Mouse (Mus musculus): ENCODE measurements at regions not wholly inside any gene's neighbourhood (a gene's known extent, or its start where the extent isn't known, plus 50 kb on each side); places are given as distances from the start of the nearest gene placed in this dataset.
A peak's percentile ranks its signal among the peaks of the same experiment; 100 is the strongest.

DNA sequence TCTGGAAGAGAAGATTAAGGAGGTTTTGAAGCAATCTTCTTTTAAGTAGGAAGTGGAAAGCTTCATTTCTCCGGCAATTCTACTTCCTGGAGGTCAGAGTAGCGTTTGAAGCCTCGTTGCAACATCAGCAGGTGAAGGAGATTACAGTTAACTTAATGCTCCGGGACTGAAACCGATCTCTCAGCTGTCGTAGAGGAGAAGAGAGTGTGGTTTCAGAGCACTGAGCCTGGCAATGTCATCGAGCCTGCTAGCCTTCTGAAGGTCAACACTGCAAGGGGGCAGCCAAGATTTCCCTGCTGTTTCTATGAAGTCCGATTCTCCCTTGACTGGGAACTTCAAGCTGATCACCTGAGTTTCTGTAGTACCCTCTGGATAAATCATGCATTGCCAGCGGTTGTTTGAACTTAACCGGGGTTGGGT, 299.1 kb downstream of the Pten start:
- DNase-seq: no peak

DNA sequence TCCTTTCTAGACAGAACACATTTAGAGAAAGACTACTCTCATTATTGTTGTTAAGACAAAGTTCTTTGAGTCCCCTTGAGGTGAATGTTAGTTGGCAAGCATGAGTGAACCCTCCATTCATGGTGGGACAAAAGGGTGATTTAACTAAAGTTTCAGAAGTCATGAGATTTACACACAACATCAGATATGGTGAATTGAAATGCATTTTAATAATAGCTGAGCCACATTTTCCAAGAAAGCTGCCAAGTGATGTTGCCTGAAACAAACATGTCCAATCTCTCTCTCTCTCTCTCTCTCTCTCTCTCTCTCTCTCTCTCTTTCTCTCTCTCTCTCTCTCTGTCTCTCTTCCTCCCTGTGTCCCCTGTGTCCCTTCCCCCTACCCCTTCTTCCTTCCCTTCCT, 303.7 kb downstream of the Pten start:
- DNase-seq: no peak

- no peak for DNase-seq
Measured at GRCm38 (mm10) chr19:33062165-33063058, 305.1 kb downstream of the Pten start.

- peak; percentile 6 for DNase-seq
Measured at GRCm38 (mm10) chr19:33065274-33066200, 308.2 kb downstream of the Pten start.

DNA sequence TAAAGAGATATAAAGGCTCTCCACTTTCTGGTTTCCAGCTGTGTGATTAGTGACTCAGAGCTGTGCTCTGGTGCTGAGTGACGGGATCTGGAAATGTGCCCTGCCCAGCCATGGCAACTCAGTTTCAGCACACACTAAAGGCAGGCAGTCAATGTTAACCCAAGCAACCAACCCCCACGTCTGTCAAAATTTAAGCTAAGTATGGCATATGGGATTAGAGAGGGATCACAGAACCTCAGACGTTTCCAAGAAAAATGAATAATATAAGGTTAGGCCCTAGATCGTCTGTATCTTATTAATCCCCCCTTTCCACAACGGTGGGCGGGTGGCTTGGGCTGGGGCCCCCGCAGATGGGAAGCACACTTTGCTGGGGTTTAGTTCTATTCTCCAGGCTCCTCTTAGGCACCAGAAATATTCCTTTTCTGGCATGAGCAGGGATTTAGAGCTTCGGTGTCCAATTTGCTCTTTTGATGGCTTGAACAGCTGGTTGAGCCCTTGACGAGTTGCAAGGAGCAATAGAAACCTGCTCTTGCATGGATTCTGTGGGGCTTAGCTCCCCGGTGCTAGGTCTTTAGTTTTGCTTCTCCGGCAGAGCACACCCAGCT, 311.2 kb downstream of the Pten start:
- no peak for DNase-seq

DNA sequence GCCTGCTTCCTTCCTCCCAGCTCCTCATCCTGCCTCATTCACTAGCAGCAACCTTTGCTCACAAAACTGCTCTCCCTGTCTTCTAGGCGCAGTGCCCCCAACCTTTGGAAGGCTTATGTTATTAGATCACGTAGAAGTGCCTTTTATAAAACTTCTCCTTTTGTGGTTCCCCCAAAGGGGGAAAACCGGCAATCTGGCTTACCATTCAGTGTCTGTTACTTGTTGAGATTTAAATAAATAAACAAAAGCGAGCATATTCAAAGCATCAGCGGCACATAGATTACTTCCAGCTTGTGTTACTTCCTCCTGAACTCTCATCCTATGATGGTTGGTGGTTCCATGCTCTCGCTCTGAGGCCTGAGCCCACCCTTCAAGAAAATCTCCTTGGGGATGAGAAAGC, 312.5 kb downstream of the Pten start:
- DNase-seq: no peak

- DNase-seq: no peak
Measured at GRCm38 (mm10) chr19:33072299-33072698, 315.0 kb downstream of the Pten start.

GRCm38 (mm10) chr19:33074907-33075306, 317.2 kb downstream of the Rnls start:
- DNase-seq: no peak

DNA sequence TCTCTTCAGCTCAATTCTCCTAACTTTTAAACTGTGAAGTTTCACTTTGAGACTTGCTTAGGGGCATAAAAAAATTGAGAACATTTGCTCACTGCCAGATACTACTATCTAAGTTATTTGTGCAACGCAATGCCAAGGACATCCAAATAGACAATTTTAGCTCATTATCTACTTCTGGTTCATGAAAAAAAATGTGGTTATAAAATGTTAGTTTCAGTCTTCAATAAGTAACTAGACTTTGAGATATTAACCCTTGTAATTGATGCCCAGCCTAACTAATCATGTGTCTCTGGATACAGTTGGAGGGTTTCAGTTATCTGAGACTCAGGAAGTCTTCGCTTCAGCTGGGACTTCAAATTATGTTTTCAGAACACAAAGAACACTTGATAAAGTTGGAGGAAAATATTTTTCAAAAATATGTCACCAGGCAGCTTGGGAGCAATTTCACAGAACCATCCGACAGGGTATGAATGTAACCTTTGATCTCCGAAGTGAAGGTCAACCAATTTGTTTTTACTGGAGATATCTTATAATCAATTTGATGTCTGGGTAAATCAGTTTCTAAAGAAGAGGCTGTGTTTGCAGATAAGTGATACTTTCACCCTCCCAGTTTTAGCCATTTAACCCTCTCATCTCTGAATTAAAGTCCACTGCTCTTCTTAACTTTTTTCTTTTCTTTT, 313.3 kb downstream of the Rnls start:
- no peak for DNase-seq

DNA sequence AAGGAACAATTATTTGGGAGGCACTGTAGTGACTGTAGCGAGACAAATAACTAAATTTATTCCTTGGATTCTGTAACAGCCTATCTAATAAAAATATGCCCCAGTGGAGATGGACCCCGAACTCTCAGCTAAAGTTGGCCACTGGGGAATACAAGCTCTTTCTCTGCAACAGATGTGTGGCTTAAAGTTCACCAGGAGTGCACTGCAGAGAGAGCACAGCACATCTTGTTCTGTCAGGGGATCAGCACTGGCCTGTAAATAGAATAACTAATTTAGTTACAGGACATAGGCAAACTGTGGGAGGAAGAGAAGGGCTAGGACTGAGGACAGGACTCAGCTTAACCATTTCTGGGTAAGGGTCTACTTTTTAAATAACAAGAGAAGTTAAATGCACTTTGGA, 312.1 kb downstream of the Rnls start:
- DNase-seq: no peak

- no peak for DNase-seq
Measured at GRCm38 (mm10) chr19:33081493-33081892, 310.6 kb downstream of the Rnls start.

GRCm38 (mm10) chr19:33083371-33083770, 308.7 kb downstream of the Rnls start:
- DNase-seq: no peak

GRCm38 (mm10) chr19:33084683-33085082, 307.4 kb downstream of the Rnls start:
- DNase-seq: no peak
